Mouse (Mus musculus): Measurements from ENCODE around the gene Med12l. TPM values are rescaled to one million over a fixed set of nuclear protein-coding genes. Genes with fewer than 3 reads are reported as not detected.

Med12l gene
- total and polyA plus RNA-seq, 2 experiments from 2014 or later: 3.3 to 20.5 TPM

GRCm38 (mm10) chr3:59312610-59313009, 307.0 kb downstream of the Med12l start:
- H3K27ac ChIP-seq: no peak overlapping the region

GRCm38 (mm10) chr3:59316077-59316476, 310.5 kb downstream of the Med12l start:
- WGBS: 79% methylated on average over 7 of the region's 7 CpGs
- Histone ChIP-seq H3K4me2 (ENCODE audit: low read depth, low read length) (no peak overlapping the region), H3K9ac (replicated peaks; ENCODE audit: low read length) (no peak overlapping the region), H3K36me3 (ENCODE audit: insufficient read depth, low read length) (peaks cover 3% of the 10 kb centered on the region; the same call in 1 of the 2 replicates), H3K27me3 (ENCODE audit: insufficient read depth, low read length) (no peaks in the 10 kb centered on the region), H3K9me3 (ENCODE audit: low read length) (no peaks in the 10 kb centered on the region), H3K27ac (no peak overlapping the region), H3K4me3 (ENCODE audit: low read length) (no peak overlapping the region), H3K4me1 (ENCODE audit: insufficient read depth, low read length) (no peaks in the 10 kb centered on the region)
- no peak for ATAC-seq
- no peak for TF ChIP-seq CTCF (IDR thresholded peaks at IDR 0.05; ENCODE audit: low read depth)
- no peak for DNase-seq (ENCODE audit: low spot score)

More at GRCm38 (mm10) chr3:59312610-59313009, 307.0 kb downstream of the Med12l start:
- peaks cover 2% of the 10 kb centered on the region; the same call in 1 of the 2 replicates for H3K36me3 ChIP-seq (ENCODE audit: insufficient read depth, low read length)
- DNase-seq (ENCODE audit: low spot score) (no peak), ATAC-seq (no peak)
- H3K27me3 ChIP-seq (ENCODE audit: insufficient read depth, low read length): no peaks in the 10 kb centered on the region
- no peak for TF ChIP-seq CTCF (IDR thresholded peaks at IDR 0.05; ENCODE audit: low read depth)
- H3K9me3 ChIP-seq (ENCODE audit: low read length): no peaks in the 10 kb centered on the region
- WGBS: 87% methylated on average over 10 of the region's 10 CpGs
- H3K4me3 ChIP-seq (ENCODE audit: low read length): no peak overlapping the region
- no peak overlapping the region for H3K4me2 ChIP-seq (ENCODE audit: low read depth, low read length)
- H3K9ac ChIP-seq (replicated peaks; ENCODE audit: low read length): no peak overlapping the region
- H3K4me1 ChIP-seq (ENCODE audit: insufficient read depth, low read length): no peaks in the 10 kb centered on the region

GRCm38 (mm10) chr3:59321278-59321876, 315.8 kb downstream of the Med12l start:
- peak; percentile 90 for TF ChIP-seq CTCF (IDR thresholded peaks at IDR 0.05; ENCODE audit: low read depth)
- DNase-seq (ENCODE audit: low spot score) (peak; percentile 86), ATAC-seq (peak; percentile 62; the same call in 1 of the 2 replicates)
- H3K27ac ChIP-seq: no peak overlapping the region
- no peaks in the 10 kb centered on the region for H3K9me3 ChIP-seq (ENCODE audit: low read length)
- no peaks in the 10 kb centered on the region for H3K4me1 ChIP-seq (ENCODE audit: insufficient read depth, low read length)
- WGBS: 48% methylated on average over 7 of the region's 7 CpGs
- no peak overlapping the region for H3K9ac ChIP-seq (replicated peaks; ENCODE audit: low read length)
- H3K36me3 ChIP-seq (ENCODE audit: insufficient read depth, low read length): peaks cover 3% of the 10 kb centered on the region; the same call in 1 of the 2 replicates
- H3K4me2 ChIP-seq (ENCODE audit: low read depth, low read length): no peak overlapping the region
- no peaks in the 10 kb centered on the region for H3K27me3 ChIP-seq (ENCODE audit: insufficient read depth, low read length)
- no peak overlapping the region for H3K4me3 ChIP-seq (ENCODE audit: low read length)

GRCm38 (mm10) chr3:59328526-59328925, 322.9 kb downstream of the Med12l start:
- DNase-seq (ENCODE audit: low spot score) (no peak), ATAC-seq (no peak)
- Histone ChIP-seq H3K4me1 (ENCODE audit: insufficient read depth, low read length) (no peaks in the 10 kb centered on the region), H3K9ac (replicated peaks; ENCODE audit: low read length) (no peak overlapping the region), H3K27me3 (ENCODE audit: insufficient read depth, low read length) (no peaks in the 10 kb centered on the region), H3K4me3 (ENCODE audit: low read length) (no peak overlapping the region), H3K36me3 (ENCODE audit: insufficient read depth, low read length) (peaks cover 9% of the 10 kb centered on the region; the same call in 1 of the 2 replicates), H3K4me2 (ENCODE audit: low read depth, low read length) (no peak overlapping the region), H3K27ac (no peak overlapping the region), H3K9me3 (ENCODE audit: low read length) (no peaks in the 10 kb centered on the region)
- no peak for TF ChIP-seq CTCF (IDR thresholded peaks at IDR 0.05; ENCODE audit: low read depth)
- 91% methylated on average over 2 of the region's 2 CpGs for WGBS

DNA sequence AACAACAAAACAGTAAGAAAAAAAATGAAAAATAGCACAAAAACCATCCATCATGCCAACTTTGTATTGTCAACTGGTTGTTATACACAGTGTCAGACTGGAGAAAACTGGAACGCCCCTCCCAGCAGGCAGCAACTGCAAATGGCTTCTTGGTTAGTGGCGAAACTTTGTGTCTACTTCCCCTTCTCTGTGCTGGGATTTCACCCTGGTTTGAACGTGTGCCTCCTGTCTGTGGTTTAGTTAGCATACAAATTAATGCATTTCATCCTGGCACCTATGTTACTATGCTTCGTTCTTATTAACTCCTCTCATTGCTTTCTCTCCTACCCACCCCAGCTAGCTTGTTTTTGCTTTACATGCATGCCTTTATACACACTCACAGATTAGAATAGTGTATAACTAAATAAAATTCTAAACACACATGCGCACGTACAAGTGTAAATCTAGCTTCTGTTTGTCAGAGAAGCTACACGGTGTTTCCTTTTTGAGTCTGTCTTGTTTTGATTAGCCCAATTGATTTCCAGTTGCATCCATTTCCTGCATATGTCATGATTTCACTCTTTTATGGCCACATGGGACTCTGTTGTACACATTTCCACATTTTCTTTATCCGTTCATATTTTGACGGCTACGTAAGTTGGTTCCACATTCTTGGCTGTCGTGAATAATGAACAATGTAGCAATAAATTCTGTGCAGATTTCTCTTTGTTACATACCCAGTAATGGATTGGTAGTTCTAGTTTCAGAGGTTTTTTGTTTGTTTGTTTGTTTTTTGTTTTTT, 336.2 kb downstream of the Med12l start:
- WGBS: 69% methylated on average over 11 of the region's 11 CpGs
- ATAC-seq: no peak
- TF ChIP-seq CTCF (IDR thresholded peaks at IDR 0.05; ENCODE audit: low read depth): no peak
- H3K4me3 ChIP-seq (ENCODE audit: low read length): no peak overlapping the region
- 0 out of 2 replicates have a peak, but pooled peaks cover 6% of the 10 kb centered on the region for H3K4me1 ChIP-seq (ENCODE audit: insufficient read depth, low read length)
- no peaks in the 10 kb centered on the region for H3K9me3 ChIP-seq (ENCODE audit: low read length)
- H3K27ac ChIP-seq: no peak overlapping the region
- H3K36me3 ChIP-seq (ENCODE audit: insufficient read depth, low read length): no peaks in the 10 kb centered on the region
- no peak for DNase-seq (ENCODE audit: low spot score)
- H3K4me2 ChIP-seq (ENCODE audit: low read depth, low read length): peak overlapping the region; percentile 22; the same call in 1 of the 2 replicates
- no peaks in the 10 kb centered on the region for H3K27me3 ChIP-seq (ENCODE audit: insufficient read depth, low read length)
- H3K9ac ChIP-seq (replicated peaks; ENCODE audit: low read length): no peak overlapping the region

GRCm38 (mm10) chr3:59343026-59343425, 337.4 kb downstream of the Med12l start:
- Histone ChIP-seq H3K27me3 (ENCODE audit: insufficient read depth, low read length) (no peaks in the 10 kb centered on the region), H3K27ac (no peak overlapping the region), H3K36me3 (ENCODE audit: insufficient read depth, low read length) (no peaks in the 10 kb centered on the region), H3K9ac (replicated peaks; ENCODE audit: low read length) (peak overlapping the region; percentile 72), H3K4me2 (ENCODE audit: low read depth, low read length) (peak overlapping the region; percentile 83), H3K4me1 (ENCODE audit: insufficient read depth, low read length) (0 out of 2 replicates have a peak, but pooled peaks cover 6% of the 10 kb centered on the region), H3K4me3 (ENCODE audit: low read length) (peak overlapping the region; percentile 85), H3K9me3 (ENCODE audit: low read length) (no peaks in the 10 kb centered on the region)
- DNase-seq (ENCODE audit: low spot score): peak; percentile 66
- no peak for ATAC-seq
- no peak for TF ChIP-seq CTCF (IDR thresholded peaks at IDR 0.05; ENCODE audit: low read depth)
- WGBS: 42% methylated on average over 4 of the region's 4 CpGs

All from hindbrain, postnatal 0 days (tissue).